Mouse (Mus musculus) bone marrow, adult 2 months (tissue): ENCODE results near the gene Adgre1. TPM values are rescaled to one million over a fixed set of nuclear protein-coding genes. Genes with fewer than 3 reads are reported as not detected.
"Not testable (repeated sequence)": the region's sequence is repeated elsewhere in the genome, so short reads cannot be mapped to it uniquely, and the experiment has no call there.

Experiments used
- H3K27ac ChIP-seq: fragments of 200-500 bp; 2 replicates; pipeline ENCODE4 v1.5.1; 2012; ENCODE audit warnings: low read depth, mild to moderate bottlenecking, control low read depth, inconsistent platforms, low read length; ENCODE audit not compliant: control insufficient read depth, poor library complexity, insufficient read depth
- H3K4me1 ChIP-seq: fragments of 200-500 bp; 2 replicates; pipeline ENCODE4 v1.6.1; 2011; ENCODE audit warnings: low read length; ENCODE audit not compliant: control insufficient read depth, insufficient read depth
- H3K4me3 ChIP-seq: fragments of 200-500 bp; replicated peaks from 2 replicates; pipeline ENCODE3; 2011; ENCODE audit warnings: mild to moderate bottlenecking, low read depth, low read length, control low read depth; ENCODE audit not compliant: control insufficient read depth
- CTCF ChIP-seq: fragments of 200-500 bp; IDR thresholded peaks from 2 replicates; pipeline ENCODE4 v1.5.1; 2011; ENCODE audit warnings: low read length, control low read depth; ENCODE audit not compliant: control insufficient read depth, insufficient read depth
- POLR2A ChIP-seq: fragments of 200-500 bp; IDR thresholded peaks from 2 replicates; pipeline ENCODE4 v1.6.1; 2011; ENCODE audit warnings: low read depth, mild to moderate bottlenecking, control low read depth, low read length, borderline replicate concordance; ENCODE audit not compliant: control insufficient read depth
- WGBS: fragments of 180-500 bp; shearing (Covaris S2); methylation state at CpG from one replicate; pipeline ENCODE4 v1.1.7; 2018; 5-methylcytosine and 5-hydroxymethylcytosine counted together
- polyA plus RNA-seq: library from polyadenylated mRNA; stranded (reverse); fragments of >200 nt; gene quantifications from 2 replicates; pipeline ENCODE4 v1.2.4, GENCODE M21; 2011; ENCODE audit warnings: low replicate concordance; ENCODE audit not compliant: missing spikeins, insufficient read depth, insufficient read length

Gene Adgre1
- 4.9 and 5.6 TPM in 2 replicates for polyA plus RNA-seq

GRCm38 (mm10) chr17:57358441-57358840 lies at the start of gene Adgre1:
Gene Adgre1 (plus strand): TSS chr17:57358691.
- Histone ChIP-seq H3K27ac (peak within 1 kb of the TSS; percentile 29; the same call in 1 of the 2 replicates), H3K4me3 (peak within 1 kb of the TSS; percentile 52), H3K4me1 (peaks cover 2% of the 10 kb centered on the region)
- no peak for TF ChIP-seq POLR2A
- no peak for TF ChIP-seq CTCF
- 3% methylated on average over 1 of the region's 1 CpGs for WGBS

GRCm38 (mm10) chr17:57311801-57312200 lies 46.7 kb upstream of the Adgre1 start:
- no peak overlapping the region for H3K27ac ChIP-seq
- no peaks in the 10 kb centered on the region for H3K4me1 ChIP-seq
- 68% methylated on average over 13 of the region's 13 CpGs for WGBS
- H3K4me3 ChIP-seq, result no peak overlapping the region
- TF ChIP-seq POLR2A (no peak), CTCF (no peak)

- no peak overlapping the region for H3K4me3 ChIP-seq
- H3K4me1 ChIP-seq, result no peaks in the 10 kb centered on the region
- H3K27ac ChIP-seq, result no peak overlapping the region
- TF ChIP-seq POLR2A (no peak), CTCF (no peak)
- 71% methylated on average over 8 of the region's 8 CpGs for WGBS
Observed at GRCm38 (mm10) chr17:57327615-57328014, 30.9 kb upstream of the Adgre1 start.

GRCm38 (mm10) chr17:57328944-57329343 lies 29.5 kb upstream of the Adgre1 start:
- H3K4me1 ChIP-seq, result no peaks in the 10 kb centered on the region
- 70% methylated on average over 5 of the region's 6 CpGs for WGBS
- no peak overlapping the region for H3K4me3 ChIP-seq
- TF ChIP-seq CTCF (no peak), POLR2A (no peak)
- no peak overlapping the region for H3K27ac ChIP-seq

GRCm38 (mm10) chr17:57330993-57331392 lies 27.5 kb upstream of the Adgre1 start:
- Histone ChIP-seq H3K4me1 (no peaks in the 10 kb centered on the region), H3K4me3 (no peak overlapping the region), H3K27ac (no peak overlapping the region)
- TF ChIP-seq POLR2A, result no peak
- TF ChIP-seq CTCF, result no peak
- 35% methylated on average over 8 of the region's 8 CpGs for WGBS

GRCm38 (mm10) chr17:57332241-57332640 lies 26.2 kb upstream of the Adgre1 start:
- no peak overlapping the region for H3K4me3 ChIP-seq
- 61% methylated on average over 4 of the region's 4 CpGs for WGBS
- H3K4me1 ChIP-seq, result peaks cover 1% of the 10 kb centered on the region; the same call in 1 of the 2 replicates
- TF ChIP-seq POLR2A (no peak), CTCF (no peak)
- no peak overlapping the region for H3K27ac ChIP-seq

- H3K27ac ChIP-seq, result no peak overlapping the region
- H3K4me3 ChIP-seq, result no peak overlapping the region
- TF ChIP-seq CTCF, result no peak
- peaks cover 9% of the 10 kb centered on the region for H3K4me1 ChIP-seq
- WGBS, result 65% methylated on average over 9 of the region's 9 CpGs
Observed at GRCm38 (mm10) chr17:57334001-57334760, 24.3 kb upstream of the Adgre1 start.

GRCm38 (mm10) chr17:57334761-57335150 lies 23.7 kb upstream of the Adgre1 start:
- WGBS, result 5% methylated on average over 16 of the region's 16 CpGs
- no peak overlapping the region for H3K4me3 ChIP-seq
- H3K27ac ChIP-seq, result no peak overlapping the region
- TF ChIP-seq CTCF (peak; percentile 98), POLR2A (no peak)
- H3K4me1 ChIP-seq, result peaks cover 12% of the 10 kb centered on the region

- not testable (repeated sequence) for H3K27ac ChIP-seq, H3K4me3 ChIP-seq
- WGBS, result 23% methylated on average over 9 of the region's 9 CpGs
- peaks cover 13% of the 10 kb centered on the region for H3K4me1 ChIP-seq
Observed at GRCm38 (mm10) chr17:57335194-57335593, 23.3 kb upstream of the Adgre1 start.
